Mouse (Mus musculus) liver, postnatal 0 days (tissue): ENCODE results near the gene Snx20.

Source experiments
- CTCF ChIP-seq: sonication (generic); IDR thresholded peaks from 2 replicates; pipeline ENCODE4 v1.5.1; 2016; ENCODE audit warnings: antibody characterized with exemption, low read depth
- EP300 ChIP-seq: IDR thresholded peaks from 2 replicates; pipeline ENCODE4 v1.6.1; 2016; ENCODE audit warnings: antibody characterized with exemption, low read depth, mild to moderate bottlenecking

GRCm38 (mm10) chr8:88630225-88630624 lies 5.7 kb downstream of the Snx20 start:
- TF ChIP-seq CTCF, result no peak
- no peak for TF ChIP-seq EP300
